Mouse (Mus musculus) CH12.LX (cell line): ENCODE measurements around the gene Syt9.

Experiments
- CHD1 ChIP-seq: IDR thresholded peaks from 2 replicates; pipeline ENCODE4 v1.6.1; 2012; ENCODE audit warnings: low read depth, low read length, improper control_type of control experiment, inconsistent platforms
- CTCF ChIP-seq, 2 experiments: IDR thresholded peaks in 1 of 2; conservative IDR thresholded peaks in 1 of 2; 2 replicates each; pipeline ENCODE4 v1.5.1; 2011 to 2012; ENCODE audit warnings: low read depth in 2 of 2, low read length in 2 of 2, improper control_type of control experiment in 1 of 2, inconsistent platforms in 1 of 2, mild to moderate bottlenecking in 1 of 2, moderate library complexity in 1 of 2
- ELF1 ChIP-seq: IDR thresholded peaks from 2 replicates; pipeline ENCODE4 v1.6.1; 2014; ENCODE audit warnings: low read depth, mild to moderate bottlenecking, inconsistent platforms, low read length, improper control_type of control experiment
- EP300 ChIP-seq: IDR thresholded peaks from 2 replicates; pipeline ENCODE4 v1.6.1; 2011; ENCODE audit warnings: low read length, improper control_type of control experiment
- ETS1 ChIP-seq: conservative IDR thresholded peaks from 2 replicates; pipeline ENCODE4 v1.6.1; 2012; ENCODE audit warnings: low read depth, mild to moderate bottlenecking, inconsistent platforms, low read length, improper control_type of control experiment, moderate library complexity
- MAX ChIP-seq: IDR thresholded peaks from 2 replicates; pipeline ENCODE4 v1.6.1; 2011; ENCODE audit warnings: low read length, improper control_type of control experiment
- MXI1 ChIP-seq: IDR thresholded peaks from 2 replicates; pipeline ENCODE4 v1.6.1; 2011; ENCODE audit warnings: mild to moderate bottlenecking, low read depth, low read length, improper control_type of control experiment
- POLR2A ChIP-seq: IDR thresholded peaks from 2 replicates; pipeline ENCODE4 v1.6.1; 2011; ENCODE audit warnings: low read depth, mild to moderate bottlenecking, improper control_type of control experiment, low read length
- RAD21 ChIP-seq: IDR thresholded peaks from 2 replicates; pipeline ENCODE4 v1.6.1; 2011; ENCODE audit warnings: low read depth, mild to moderate bottlenecking, low read length, improper control_type of control experiment, moderate library complexity
- RCOR1 ChIP-seq: conservative IDR thresholded peaks from 2 replicates; pipeline ENCODE4 v1.6.1; 2012; ENCODE audit warnings: low read depth, mild to moderate bottlenecking, inconsistent platforms, low read length, improper control_type of control experiment
- TCF12 ChIP-seq: IDR thresholded peaks from 2 replicates; pipeline ENCODE4 v1.6.1; 2014; ENCODE audit warnings: low read depth, mild to moderate bottlenecking, inconsistent platforms, low read length, improper control_type of control experiment
- ZMIZ1 ChIP-seq: IDR thresholded peaks from 2 replicates; pipeline ENCODE4 v1.6.1; 2012; ENCODE audit warnings: low read depth, mild to moderate bottlenecking, inconsistent platforms, low read length, improper control_type of control experiment

DNA sequence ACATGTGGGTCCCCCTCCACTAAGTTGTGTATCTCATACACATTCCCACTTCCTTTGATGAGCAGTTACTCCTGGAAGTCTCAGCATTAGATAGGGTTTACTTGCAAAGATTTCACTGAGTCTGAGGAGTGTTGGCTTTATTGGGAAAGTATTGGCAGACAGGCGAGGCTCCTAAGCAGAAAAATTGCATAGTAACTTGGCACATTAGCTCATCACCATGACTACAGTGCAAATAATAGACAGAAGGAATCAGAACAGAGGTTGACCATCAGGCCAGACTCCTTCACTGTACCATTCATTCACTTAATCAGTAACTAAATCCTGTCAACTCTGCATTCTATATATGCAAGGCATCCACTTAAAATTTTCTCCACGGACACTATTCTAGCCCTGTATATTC is 190.1 kb downstream of the Syt9 start:
- TF ChIP-seq RAD21 (no peak), TCF12 (no peak), CHD1 (no peak), MXI1 (no peak), ZMIZ1 (no peak), CTCF (conservative IDR thresholded peaks at IDR 0.05 in 1 of 2, IDR thresholded peaks at IDR 0.05 in 1 of 2; ENCODE audit: low read depth in 2 of 2, low read length in 2 of 2) (no peak), ELF1 (no peak), EP300 (no peak), MAX (no peak), POLR2A (no peak), RCOR1 (no peak), ETS1 (no peak)
